Mouse (Mus musculus): ENCODE measurements around the gene Olfr20. TPM values are rescaled to one million over a fixed set of nuclear protein-coding genes. Genes with fewer than 3 reads are reported as not detected.

The Olfr20 gene
- polyA plus RNA-seq, 1 experiment from 2014 or later: not detected

DNA sequence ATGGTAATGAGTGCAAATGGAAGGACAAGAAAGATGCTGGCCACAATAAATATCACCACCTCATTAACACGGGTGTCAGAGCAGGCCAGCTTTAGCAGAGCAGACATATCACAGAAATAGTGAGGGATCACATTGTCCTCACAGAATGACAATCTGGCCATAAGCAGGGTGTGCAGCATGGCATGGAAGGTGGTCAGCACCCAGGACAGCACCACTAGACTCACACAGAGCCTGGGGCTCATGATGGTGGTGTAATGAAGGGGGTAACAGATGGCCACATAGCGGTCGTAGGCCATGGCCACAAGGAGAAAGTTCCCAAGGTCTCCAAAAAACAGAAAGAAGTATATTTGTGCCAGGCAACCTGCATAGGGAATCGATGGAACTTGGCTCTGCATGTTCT lies 44.8 kb downstream of the Olfr20 start:
- H3K4me1 ChIP-seq (replicated peaks; ENCODE audit: control insufficient read depth, insufficient read depth): no peaks in the 10 kb centered on the region
- ATAC-seq (ENCODE audit: low FRiP score, low TSS enrichment) (no peak), DNase-seq (ENCODE audit: low spot score) (no peak)
- H3K9ac ChIP-seq (ENCODE audit: low read length): no peak overlapping the region
- 60% methylated on average over 4 of the region's 4 CpGs for WGBS
- TF ChIP-seq CTCF (IDR thresholded peaks at IDR 0.05; ENCODE audit: low read depth): no peak
- TF ChIP-seq EP300 (optimal IDR thresholded peaks at IDR 0.05): no peak
- no peak overlapping the region for H3K4me3 ChIP-seq (ENCODE audit: low read depth, low read length)
- no peak overlapping the region for H3K27ac ChIP-seq (replicated peaks)
- H3K27me3 ChIP-seq (ENCODE audit: control insufficient read depth, insufficient read depth, low read length): no peaks in the 10 kb centered on the region
- H3K36me3 ChIP-seq (ENCODE audit: control insufficient read depth, insufficient read depth, low read length): no peaks in the 10 kb centered on the region
- H3K4me2 ChIP-seq (replicated peaks; ENCODE audit: low read depth): no peak overlapping the region
- H3K9me3 ChIP-seq (ENCODE audit: control insufficient read depth, low read length): no peaks in the 10 kb centered on the region

DNA sequence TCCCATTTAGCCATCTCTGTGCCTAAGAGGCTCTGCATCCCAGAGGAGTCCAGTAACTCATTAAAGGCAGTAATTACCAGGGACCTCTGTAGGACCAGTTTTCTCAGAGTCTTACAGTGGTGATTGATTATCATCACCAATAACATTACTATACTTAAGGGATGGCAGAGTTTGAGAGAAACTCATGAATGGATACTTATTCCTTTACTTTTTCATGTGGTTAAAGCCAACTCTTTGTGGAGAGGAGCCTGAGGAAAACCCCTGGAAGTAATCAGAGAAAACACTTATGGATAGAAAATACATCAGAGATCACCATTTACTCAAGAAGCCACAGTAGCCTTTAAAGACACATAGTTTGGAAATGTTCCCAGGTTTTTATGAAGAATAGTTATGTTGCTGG lies 48.9 kb downstream of the Olfr20 start, which contains the start of gene Olfr1:
TSS of gene Olfr1 (minus strand) at position 101 of the 400 bp plus-strand sequence.
- Histone ChIP-seq H3K9ac (ENCODE audit: low read length) (no peak within 1 kb of the TSS), H3K36me3 (ENCODE audit: control insufficient read depth, insufficient read depth, low read length) (no peaks in the 10 kb centered on the region), H3K4me2 (replicated peaks; ENCODE audit: low read depth) (no peak within 1 kb of the TSS), H3K4me3 (ENCODE audit: low read depth, low read length) (no peak within 1 kb of the TSS), H3K9me3 (ENCODE audit: control insufficient read depth, low read length) (no peaks in the 10 kb centered on the region), H3K27ac (replicated peaks) (no peak within 1 kb of the TSS), H3K27me3 (ENCODE audit: control insufficient read depth, insufficient read depth, low read length) (no peaks in the 10 kb centered on the region), H3K4me1 (replicated peaks; ENCODE audit: control insufficient read depth, insufficient read depth) (no peaks in the 10 kb centered on the region)
- TF ChIP-seq CTCF (IDR thresholded peaks at IDR 0.05; ENCODE audit: low read depth) (no peak), EP300 (optimal IDR thresholded peaks at IDR 0.05) (no peak)
- DNase-seq (ENCODE audit: low spot score) (no peak), ATAC-seq (ENCODE audit: low FRiP score, low TSS enrichment) (no peak)

Other genes starting within 250 kb of the Olfr20 start
- 2.7 and 3.6 TPM in 2 replicates for gene Haspin, start 212.5 kb upstream of the Olfr20 start, polyA plus RNA-seq (2015; fragmentation: Nextera tagmentation; extraction: Ambion mirVana)
- gene P2rx5, start 190.4 kb upstream of the Olfr20 start, polyA plus RNA-seq (2015; fragmentation: Nextera tagmentation; extraction: Ambion mirVana): 0.44 and 0.48 TPM in 2 replicates
- gene Emc6, start 173.7 kb upstream of the Olfr20 start, polyA plus RNA-seq (2015; fragmentation: Nextera tagmentation; extraction: Ambion mirVana): 125 and 132 TPM in 2 replicates
- 176 and 184 TPM in 2 replicates for gene Tax1bp3, start 173.7 kb upstream of the Olfr20 start, polyA plus RNA-seq (2015; fragmentation: Nextera tagmentation; extraction: Ambion mirVana)
- 15.9 and 17.4 TPM in 2 replicates for gene Ctns, start 151.7 kb upstream of the Olfr20 start, polyA plus RNA-seq (2015; fragmentation: Nextera tagmentation; extraction: Ambion mirVana)
- 3.4 and 4.0 TPM in 2 replicates for gene Shpk, start 151.3 kb upstream of the Olfr20 start, polyA plus RNA-seq (2015; fragmentation: Nextera tagmentation; extraction: Ambion mirVana)
- gene Trpv1, start 116.5 kb upstream of the Olfr20 start, polyA plus RNA-seq (2015; fragmentation: Nextera tagmentation; extraction: Ambion mirVana): 0.02 and 0.08 TPM in 2 replicates
- gene Trpv3, start 83.4 kb upstream of the Olfr20 start, polyA plus RNA-seq (2015; fragmentation: Nextera tagmentation; extraction: Ambion mirVana): 0.57 and 0.61 TPM in 2 replicates
- gene Aspa, start 21.2 kb upstream of the Olfr20 start, polyA plus RNA-seq (2015; fragmentation: Nextera tagmentation; extraction: Ambion mirVana): 2.7 and 3.3 TPM in 2 replicates
- gene Gm49340, start 21.0 kb upstream of the Olfr20 start, polyA plus RNA-seq (2015; fragmentation: Nextera tagmentation; extraction: Ambion mirVana): not detected in 2 replicates
- gene Spata22, start 21.0 kb upstream of the Olfr20 start, polyA plus RNA-seq (2015; fragmentation: Nextera tagmentation; extraction: Ambion mirVana): 0.17 TPM in 1 of 2 replicates, not detected in the other
- gene Olfr376, start 20.5 kb downstream of the Olfr20 start, polyA plus RNA-seq (2015; fragmentation: Nextera tagmentation; extraction: Ambion mirVana): not detected in 2 replicates
- gene Olfr1, start 48.8 kb downstream of the Olfr20 start, polyA plus RNA-seq (2015; fragmentation: Nextera tagmentation; extraction: Ambion mirVana): not detected in 2 replicates
- gene Olfr378, start 77.7 kb downstream of the Olfr20 start, polyA plus RNA-seq (2015; fragmentation: Nextera tagmentation; extraction: Ambion mirVana): not detected in 2 replicates
- not detected in 2 replicates for gene Olfr380, start 106.7 kb downstream of the Olfr20 start, polyA plus RNA-seq (2015; fragmentation: Nextera tagmentation; extraction: Ambion mirVana)
- not detected in 2 replicates for gene Olfr381, start 140.8 kb downstream of the Olfr20 start, polyA plus RNA-seq (2015; fragmentation: Nextera tagmentation; extraction: Ambion mirVana)
- not detected in 2 replicates for gene Olfr382, start 166.4 kb downstream of the Olfr20 start, polyA plus RNA-seq (2015; fragmentation: Nextera tagmentation; extraction: Ambion mirVana)
- not detected in 2 replicates for gene Olfr385, start 242.2 kb downstream of the Olfr20 start, polyA plus RNA-seq (2015; fragmentation: Nextera tagmentation; extraction: Ambion mirVana)
- not detected in 2 replicates for gene Olfr384, start 247.8 kb downstream of the Olfr20 start, polyA plus RNA-seq (2015; fragmentation: Nextera tagmentation; extraction: Ambion mirVana)